Mouse (Mus musculus): ENCODE measurements around the gene Rgs6.

Rgs6 gene

DNA sequence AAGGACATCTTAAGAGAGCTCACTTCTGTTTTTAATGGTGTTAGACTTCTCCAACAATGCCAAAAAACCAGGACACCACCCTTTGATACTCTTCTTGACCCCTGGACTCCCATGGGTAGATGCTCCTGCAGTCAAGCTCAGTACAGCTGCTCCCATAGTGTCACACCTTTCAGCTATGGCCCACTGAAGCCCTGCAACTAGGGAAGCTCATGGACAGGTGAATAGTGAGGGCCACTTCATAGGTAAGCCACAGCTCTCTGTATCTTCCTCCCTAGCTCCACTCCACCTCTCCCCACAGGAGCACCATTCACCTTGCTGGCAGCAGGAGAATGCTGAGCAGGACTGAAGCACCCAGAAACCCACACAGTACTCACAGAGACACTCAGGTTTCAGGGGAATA is 384.6 kb downstream of the Rgs6 start:
- no peak for DNase-seq (ENCODE audit: low read depth, low spot score)

DNA sequence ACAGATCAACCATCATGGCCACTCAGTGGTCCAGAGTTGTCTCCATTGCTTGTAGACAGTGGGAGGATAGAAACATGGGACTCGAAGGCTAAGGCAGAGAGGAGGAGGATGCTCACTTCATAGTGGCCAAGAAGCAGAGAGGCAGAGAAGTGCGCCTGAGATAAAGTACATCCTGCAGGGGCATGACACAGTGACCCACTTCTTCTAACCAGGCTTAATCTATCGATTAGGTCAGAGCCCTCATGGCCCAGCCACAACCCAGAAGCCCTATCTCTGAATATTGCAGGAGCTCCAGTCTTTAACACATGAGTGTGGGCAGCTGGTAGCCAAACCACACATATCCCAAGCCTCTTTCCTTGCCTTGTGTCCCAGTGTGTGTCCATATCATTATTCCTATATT is 385.7 kb downstream of the Rgs6 start:
- DNase-seq (ENCODE audit: low read depth, low spot score) = no peak

- no peak for DNase-seq (ENCODE audit: low read depth, low spot score)
Measured at GRCm38 (mm10) chr12:82978275-82978674, 390.2 kb downstream of the Rgs6 start.

DNA sequence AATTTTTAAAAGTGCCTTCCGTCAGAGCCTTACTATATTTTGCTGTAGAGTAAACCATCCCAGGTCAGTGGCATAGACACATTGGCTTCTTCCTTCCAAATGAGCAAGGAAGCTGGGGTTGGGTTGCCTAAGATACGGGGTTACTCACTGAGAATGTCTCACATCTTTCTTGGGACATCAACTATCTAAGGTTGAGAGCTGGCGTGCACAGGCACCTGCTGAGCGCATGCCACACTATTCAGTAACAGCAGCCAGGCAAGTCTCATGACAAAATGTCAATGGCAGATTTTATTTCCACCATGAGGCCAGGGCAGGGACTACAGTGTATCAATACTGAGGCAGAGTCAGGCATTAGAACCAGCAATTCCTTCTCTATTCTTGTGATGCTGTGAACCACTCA is 394.6 kb downstream of the Rgs6 start:
- DNase-seq (ENCODE audit: low read depth, low spot score) = no peak

GRCm38 (mm10) chr12:82985300-82985699 is 397.2 kb downstream of the Rgs6 start:
- DNase-seq (ENCODE audit: low read depth, low spot score) = no peak

- DNase-seq (ENCODE audit: low read depth, low spot score) = no peak
Measured at GRCm38 (mm10) chr12:82987661-82988060, 399.6 kb downstream of the Rgs6 start.

DNA sequence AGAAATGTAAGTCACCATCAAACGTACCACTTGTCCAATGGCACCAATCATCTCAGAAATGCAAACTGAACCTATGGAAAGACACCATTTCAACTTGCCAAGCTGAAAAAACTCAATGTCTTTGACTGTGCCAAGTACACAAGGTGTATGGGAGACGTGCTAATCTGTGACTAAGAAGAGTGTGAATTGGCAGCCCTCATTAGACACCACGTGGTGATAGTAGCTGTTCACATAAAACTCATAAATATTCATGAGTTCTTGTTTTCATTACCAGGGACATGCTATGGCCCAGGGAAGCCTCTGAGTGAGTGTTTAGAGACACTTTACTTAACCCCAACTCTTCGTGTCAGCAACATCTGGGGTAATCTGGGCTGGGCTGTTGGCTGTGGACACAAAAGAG is 405.8 kb downstream of the Rgs6 start:
- no peak for DNase-seq (ENCODE audit: low read depth, low spot score)

GRCm38 (mm10) chr12:82996775-82997174 is 408.7 kb downstream of the Rgs6 start:
- peak; percentile 69 for DNase-seq (ENCODE audit: low read depth, low spot score)

GRCm38 (mm10) chr12:82998682-82999332 is 410.7 kb downstream of the Rgs6 start:
- DNase-seq (ENCODE audit: low read depth, low spot score) = peak; percentile 55

- DNase-seq (ENCODE audit: low read depth, low spot score) = no peak
Measured at GRCm38 (mm10) chr12:82999333-83000032, 411.4 kb downstream of the Rgs6 start.

DNA sequence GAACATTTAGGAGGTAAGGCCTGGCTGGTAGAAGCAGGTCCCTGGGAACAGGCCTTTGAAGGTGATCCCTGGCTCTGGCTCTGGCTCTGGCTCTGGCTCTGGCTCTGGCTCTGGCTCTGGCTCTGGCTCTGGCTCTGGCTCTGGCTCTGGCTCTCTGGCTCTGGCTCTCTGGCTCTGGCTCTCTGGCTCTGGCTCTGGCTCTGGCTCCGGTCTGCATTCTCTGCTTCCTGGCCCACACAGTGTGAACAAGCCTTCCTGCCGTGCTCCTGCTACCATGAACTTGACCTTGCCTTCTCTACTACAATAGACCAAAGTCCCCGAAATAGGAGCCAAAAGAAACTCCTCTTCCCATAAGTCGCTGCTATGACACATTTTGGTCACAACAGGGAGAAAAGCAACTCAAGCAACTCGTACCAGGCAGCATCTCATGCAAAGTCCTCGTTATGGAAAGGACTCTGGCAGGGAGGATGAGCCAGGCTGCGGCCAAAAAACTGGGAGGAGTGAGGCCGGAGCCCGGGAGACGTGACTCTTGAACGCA is 412.0 kb downstream of the Rgs6 start:
- no peak for DNase-seq (ENCODE audit: low read depth, low spot score)

- no peak for DNase-seq (ENCODE audit: low read depth, low spot score)
Measured at GRCm38 (mm10) chr12:83000957-83001356, 412.9 kb downstream of the Rgs6 start.

DNA sequence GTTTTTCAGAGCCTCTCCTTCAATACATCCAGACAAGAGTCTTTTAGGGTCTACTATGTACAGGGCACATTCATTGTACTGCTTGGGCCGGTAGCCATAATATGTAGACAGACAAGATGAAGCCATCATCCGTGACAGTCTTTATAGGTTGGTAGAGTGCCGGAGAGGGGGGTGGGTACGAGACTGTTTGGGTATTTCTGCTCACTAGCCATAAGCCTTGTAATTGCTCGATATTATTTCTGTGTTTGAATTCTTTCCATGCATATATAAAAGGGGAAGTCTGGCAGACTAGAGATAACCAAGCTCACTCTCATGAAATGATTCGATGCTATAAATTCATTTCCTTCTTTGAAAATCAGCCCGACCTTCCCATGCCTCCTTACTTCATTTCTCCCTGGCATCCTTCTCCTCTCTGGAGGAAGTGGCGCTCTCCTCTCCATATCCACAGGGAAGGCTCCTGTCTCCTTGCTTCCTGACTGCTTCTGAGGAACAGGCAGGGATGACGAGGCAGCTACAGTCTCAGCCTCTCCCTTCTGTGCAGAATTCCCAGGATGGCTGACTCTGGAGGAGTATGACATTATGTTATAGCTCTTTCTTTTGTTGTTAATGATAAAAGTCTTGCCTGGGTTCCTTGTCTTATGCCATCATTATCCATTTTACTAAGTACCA is 416.1 kb downstream of the Rgs6 start:
- no peak for DNase-seq (ENCODE audit: low read depth, low spot score)

- no peak for DNase-seq (ENCODE audit: low read depth, low spot score)
Measured at GRCm38 (mm10) chr12:83011056-83011565, 423.0 kb downstream of the Rgs6 start.

DNA sequence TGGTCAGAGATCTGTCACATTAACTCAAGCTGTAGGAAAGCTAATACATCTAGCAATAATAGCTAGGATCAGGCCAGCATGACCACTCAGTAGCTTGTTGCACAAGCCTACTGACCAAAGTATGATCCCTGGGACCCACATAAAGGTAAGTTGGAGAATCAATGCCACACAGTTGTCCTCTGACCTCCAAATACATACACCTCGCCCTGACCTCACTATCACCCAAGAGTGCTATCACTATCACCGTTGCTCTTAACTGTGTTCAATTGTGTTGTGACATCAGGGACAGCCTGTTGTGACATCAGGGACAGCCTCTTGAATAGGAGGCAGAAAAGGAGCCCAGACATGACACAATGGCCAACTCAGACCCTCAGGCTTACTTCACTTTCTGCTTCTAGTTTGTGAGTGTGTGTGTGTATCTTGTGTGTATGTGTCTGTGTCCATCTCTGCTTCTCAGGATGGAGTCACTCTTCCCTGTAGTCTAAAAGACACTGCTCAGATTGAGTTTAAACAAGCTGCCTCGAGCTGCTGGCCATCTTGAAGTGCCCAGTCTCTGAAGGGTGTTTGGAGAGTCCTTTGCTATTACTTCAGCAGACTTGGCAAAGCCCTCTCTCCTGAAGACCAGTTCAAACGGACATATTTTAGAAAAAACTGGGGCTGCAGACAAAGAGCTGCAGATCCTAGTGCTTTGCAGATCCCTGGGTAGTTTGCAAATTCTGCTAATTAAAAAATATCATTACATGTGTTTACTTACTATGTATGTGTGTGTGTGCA is 426.0 kb downstream of the Rgs6 start:
- no peak for DNase-seq (ENCODE audit: low read depth, low spot score)

- DNase-seq (ENCODE audit: low read depth, low spot score) = no peak
Measured at GRCm38 (mm10) chr12:83014848-83015247, 426.8 kb downstream of the Rgs6 start.

GRCm38 (mm10) chr12:83015366-83015765 is 427.3 kb downstream of the Rgs6 start:
- no peak for DNase-seq (ENCODE audit: low read depth, low spot score)

- DNase-seq (ENCODE audit: low read depth, low spot score) = no peak
Measured at GRCm38 (mm10) chr12:83016486-83016885, 428.4 kb downstream of the Rgs6 start.

GRCm38 (mm10) chr12:83018005-83018404 is 429.9 kb downstream of the Rgs6 start:
- DNase-seq (ENCODE audit: low read depth, low spot score) = peak; percentile 73

GRCm38 (mm10) chr12:83026985-83027384 is 438.9 kb downstream of the Rgs6 start:
- DNase-seq (ENCODE audit: low read depth, low spot score) = no peak

DNA sequence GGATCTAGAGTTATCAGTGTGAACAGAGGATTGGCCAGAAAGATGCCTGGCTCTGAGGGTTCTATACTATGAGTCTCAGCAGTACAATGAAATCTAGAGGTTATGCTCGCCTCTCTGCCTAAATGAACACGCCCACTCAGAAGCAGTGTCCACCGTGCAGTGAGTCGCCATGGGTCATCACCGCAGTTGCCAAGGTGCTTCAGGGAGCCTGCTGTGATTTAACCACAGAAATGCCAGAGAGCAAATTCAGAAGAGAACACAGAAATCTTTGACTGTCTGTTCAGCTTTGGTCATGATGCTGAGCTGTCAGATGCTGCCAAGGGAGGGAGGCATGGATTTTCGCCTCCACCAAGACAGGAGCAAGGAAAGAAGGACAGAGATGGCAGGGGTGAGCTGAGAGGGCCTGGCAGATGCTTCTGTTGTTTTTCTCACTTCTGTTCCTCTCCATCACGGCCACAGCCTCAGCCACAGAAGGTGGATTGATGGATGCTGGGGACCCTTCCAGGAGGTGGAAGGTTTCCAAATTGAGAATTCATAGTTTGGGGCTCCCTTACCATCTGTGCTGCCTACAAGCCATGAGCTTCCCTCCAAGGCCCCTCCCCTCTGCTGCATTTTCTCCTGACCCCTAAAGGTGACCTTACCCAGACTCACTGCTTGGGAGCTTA is 445.2 kb downstream of the Rgs6 start:
- no peak for DNase-seq (ENCODE audit: low read depth, low spot score)

Data from telencephalon, adult 2 months (tissue).